Mouse (Mus musculus) gastrocnemius, postnatal 4 days (tissue): Measurements from ENCODE around the gene Rpn1. TPM values are rescaled to one million over a fixed set of nuclear protein-coding genes. Genes with fewer than 3 reads are reported as not detected.
"Not testable (repeated sequence)": the region's sequence is repeated elsewhere in the genome, so short reads cannot be mapped to it uniquely, and the experiment has no call there.

ENCODE experiments used
- DNase-seq, 2 experiments: peaks; one replicate each; pipeline ENCODE4 v3.0.0; 2021 to 2022; ENCODE audit warnings: low spot score in 2 of 2, mixed read lengths in 2 of 2
- total RNA-seq, 2 experiments: library from RNA; stranded (reverse); gene quantifications; 2 replicates each; pipeline ENCODE4 v1.2.3; 2021

Gene Rpn1
- total RNA-seq, 2 experiments from 2014 or later = 101 to 110 TPM

DNA sequence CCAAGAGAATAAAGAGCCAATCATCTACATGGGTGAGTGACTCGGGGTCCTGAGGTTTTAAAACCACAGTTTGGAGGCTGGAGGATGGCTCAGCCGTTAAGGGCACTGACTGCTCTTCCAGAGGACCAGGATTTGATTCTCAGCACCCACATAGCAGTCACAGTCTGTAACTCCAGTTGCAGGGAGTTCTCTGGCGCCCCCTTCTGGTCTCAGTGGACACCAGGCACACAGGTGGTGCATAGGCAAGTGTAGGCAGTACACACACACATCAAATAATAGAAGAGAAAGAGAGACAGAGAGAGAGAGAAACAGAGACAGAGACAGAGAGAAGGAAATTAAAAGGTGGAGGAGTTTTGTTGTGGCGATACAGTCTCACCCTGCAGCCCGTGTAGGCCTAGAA, 35.0 kb downstream of the Rpn1 start:
- DNase-seq = no peak

DNA sequence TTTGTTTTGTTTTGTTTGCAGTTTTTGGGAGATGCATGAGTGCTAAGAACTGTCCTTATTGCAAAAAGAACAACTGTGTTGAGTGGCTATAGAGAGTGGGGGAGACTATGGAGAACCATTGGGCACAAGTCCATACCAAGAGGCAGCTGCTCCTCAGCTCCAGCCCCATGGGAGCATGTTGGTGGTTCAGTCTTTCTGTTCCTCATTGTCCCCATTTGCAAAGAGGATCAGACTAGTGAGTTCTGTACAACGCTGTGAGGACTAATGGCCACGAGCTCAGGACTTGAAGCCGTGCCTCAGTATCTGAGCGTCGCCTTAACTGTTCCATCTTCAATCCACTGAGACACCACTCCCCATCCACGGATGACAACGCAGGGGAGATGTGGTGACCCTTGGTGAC, 36.5 kb downstream of the Rpn1 start:
- no peak for DNase-seq

DNA sequence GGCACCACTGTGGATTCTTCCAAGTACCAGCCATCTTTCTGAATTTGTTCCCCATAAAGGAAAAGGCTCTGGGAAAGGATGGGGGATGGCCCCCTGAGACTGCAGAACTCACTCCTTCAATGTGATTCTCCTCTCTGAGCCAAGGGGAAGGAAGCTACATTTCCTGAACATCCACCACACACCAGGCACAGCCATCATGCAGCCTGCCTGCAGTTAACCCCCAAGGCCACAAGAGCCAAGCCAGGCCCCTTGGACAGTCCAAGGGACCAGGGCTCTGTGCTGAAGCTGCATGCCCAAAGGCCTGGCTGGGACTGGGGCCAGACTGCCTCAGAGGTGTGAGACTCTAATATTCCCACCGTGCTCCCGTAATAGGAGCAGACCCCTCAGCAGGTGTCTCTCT, 37.5 kb downstream of the Rpn1 start:
- no peak for DNase-seq

DNA sequence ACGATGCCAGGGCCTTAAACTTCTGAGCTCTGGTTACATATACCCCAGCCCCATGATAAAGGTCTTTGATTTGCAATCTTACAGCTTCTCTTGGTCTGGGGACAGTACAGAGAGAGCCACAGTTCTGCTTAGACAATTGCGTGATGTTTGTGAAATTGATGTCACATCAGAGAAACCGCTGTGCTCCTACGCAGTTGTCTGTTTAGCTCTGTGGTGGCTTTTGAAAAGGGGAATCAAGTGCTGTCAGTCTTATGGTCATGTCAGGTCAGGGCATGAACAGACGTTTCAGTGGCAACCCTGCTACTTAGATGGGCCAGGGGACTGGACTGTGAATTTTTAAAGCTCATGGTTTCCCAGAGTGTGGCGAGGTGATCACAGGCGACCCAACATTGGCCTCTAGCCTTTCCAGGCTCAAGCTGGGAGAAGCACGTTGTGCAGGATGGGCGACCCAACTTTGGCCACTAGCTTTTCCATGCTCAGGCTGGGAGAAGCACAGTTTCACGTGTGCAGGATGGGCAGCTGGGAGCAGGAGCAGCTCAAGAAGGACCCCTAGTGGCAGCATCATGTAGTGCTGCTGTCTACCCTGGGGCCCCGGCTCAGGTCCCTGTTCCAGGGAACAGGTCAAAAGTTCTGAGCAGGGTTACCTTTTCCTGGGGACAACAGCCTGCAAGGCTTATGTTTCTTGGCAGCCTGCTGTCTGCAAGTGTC, 39.0 kb downstream of the Rpn1 start:
- DNase-seq = no peak

DNA sequence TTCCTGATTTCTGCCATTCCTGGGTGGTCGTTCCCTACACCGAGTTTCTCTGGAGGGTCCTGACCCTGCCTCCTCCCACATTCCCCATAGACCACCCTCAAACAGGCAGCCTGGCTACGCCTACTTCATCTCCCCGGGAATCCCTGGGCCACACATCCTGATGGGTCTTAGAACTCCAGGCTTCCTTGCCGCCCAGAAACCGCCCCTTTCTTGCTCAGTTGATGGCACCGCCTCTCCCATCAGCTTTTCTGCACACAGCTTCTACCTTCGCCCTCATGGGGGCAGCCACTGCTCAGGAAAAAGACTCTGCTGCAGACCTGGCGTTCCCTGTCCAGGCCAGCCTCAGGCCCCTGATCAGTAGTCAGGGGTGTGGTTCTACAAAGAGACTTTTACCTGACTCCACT, 39.6 kb downstream of the Rpn1 start:
- DNase-seq = peak in 1 of 2 experiments; percentile 50

DNA sequence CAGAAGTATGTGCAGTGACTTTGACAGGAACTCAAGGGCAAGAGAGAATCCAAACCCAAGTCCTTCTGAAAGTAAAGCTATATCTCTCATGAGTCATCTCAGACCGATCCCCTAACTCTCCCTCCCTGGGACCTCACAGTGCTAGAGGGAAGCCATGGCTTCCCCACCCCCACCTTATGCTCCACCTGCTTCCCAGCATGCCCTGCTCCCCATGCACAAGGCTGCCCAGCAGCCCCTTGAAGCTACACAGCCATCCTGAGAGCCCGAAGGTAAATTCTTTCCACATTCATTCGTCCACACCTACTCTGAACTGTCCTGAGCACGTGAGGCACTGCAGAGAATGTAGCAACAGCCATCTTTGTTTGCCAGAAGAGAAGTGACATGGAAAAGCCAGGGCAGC, 40.3 kb downstream of the Rpn1 start:
- DNase-seq = no peak

DNA sequence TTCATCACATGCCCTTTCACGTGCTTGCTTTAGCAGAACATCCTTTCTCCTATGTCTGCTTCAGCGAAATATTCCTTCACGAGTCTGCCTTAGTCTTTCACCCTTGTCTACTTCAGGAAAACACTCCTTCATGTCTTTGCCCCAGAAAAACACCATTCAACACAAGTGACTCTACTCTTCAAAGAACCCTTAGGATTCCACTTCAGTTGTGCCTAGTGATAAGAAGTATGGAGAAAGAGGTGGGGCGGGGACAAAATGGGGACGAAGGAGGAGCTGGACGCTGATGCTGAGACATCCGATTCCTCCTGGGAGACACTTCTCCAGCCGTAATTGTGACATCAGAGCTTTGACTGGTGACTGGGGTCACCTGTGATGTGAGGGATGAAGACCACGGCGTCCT, 41.5 kb downstream of the Rpn1 start:
- not testable (repeated sequence) for DNase-seq

DNA sequence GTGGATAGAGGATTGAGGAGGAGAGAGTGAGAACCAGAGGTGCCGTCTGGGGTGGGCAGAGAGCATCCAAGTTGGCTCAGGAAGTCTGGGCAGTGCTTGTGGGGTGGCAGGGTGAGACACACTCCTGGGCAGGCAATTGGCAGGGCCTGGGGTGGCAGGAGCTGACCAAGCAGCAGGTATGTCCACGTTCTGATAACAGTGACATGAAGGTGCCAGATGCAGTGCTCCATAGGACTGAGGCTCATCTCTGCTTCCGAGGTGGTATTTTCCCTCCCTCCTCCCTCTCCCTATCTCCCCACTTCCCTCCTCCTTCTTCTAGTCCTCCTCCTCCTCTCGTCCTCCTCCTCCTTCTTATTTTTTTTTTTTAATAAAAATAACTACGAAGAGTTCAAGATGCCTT, 47.2 kb downstream of the Rpn1 start:
- DNase-seq = no peak

DNA sequence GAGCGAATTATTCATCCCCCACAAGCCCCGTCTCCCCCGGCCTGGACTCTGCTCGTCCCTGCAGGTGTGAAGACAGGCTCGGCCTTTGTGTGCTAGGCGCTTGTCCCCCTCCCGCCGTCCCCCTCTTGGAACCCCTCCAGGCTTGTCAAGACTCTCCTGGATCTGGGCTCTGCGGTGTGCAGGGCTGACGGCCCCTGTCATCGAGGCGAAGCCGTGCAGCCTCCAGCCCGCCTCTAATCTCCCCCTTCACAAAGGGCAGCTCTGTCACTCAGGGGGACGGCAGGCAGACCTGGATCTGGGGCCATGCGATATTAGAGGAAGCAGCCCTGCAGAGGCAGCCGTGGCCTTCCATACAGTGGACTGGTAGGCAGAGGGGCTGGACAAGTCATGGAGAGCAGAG, 47.8 kb downstream of the Rpn1 start:
- no peak for DNase-seq

DNA sequence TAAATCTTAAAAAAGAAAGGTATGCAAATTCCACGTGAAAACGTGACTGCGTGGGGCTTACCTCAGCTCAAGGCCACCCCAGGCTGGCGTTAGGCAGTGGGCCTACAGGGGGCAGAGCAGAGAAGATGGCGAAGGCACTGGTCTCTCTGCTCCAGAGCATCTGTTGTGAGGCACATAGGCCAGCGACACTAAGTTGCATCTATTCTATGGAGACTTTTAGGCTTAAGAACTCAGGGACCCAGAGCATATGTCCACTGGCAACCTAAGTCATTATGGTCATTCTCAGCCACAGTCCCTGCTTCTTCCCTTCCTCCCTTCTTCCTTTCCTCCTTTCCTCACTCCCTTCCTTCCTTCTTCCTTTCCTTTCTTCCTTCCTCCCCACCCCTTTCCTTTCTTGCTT, 48.8 kb downstream of the Rpn1 start:
- no peak for DNase-seq

DNA sequence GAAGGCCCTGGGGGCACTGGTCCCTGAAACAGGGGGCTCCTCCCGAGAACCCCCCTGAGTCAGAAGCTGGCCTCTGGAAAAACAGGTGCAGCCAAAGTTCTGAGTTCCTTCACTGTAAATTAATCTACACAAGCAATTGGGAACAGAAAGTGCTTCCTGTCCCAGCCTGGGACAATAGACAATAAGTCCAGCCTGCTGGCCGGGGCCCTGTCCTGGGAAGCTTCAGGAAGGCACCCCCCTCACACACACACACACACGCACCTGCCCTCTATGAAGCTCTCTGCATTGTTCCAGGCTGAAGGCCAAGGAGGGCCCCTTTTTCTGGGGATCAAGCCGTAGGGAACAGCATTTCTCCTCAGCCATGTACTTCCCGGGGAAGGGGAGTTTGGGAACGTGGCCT, 49.6 kb downstream of the Rpn1 start:
- DNase-seq = no peak

DNA sequence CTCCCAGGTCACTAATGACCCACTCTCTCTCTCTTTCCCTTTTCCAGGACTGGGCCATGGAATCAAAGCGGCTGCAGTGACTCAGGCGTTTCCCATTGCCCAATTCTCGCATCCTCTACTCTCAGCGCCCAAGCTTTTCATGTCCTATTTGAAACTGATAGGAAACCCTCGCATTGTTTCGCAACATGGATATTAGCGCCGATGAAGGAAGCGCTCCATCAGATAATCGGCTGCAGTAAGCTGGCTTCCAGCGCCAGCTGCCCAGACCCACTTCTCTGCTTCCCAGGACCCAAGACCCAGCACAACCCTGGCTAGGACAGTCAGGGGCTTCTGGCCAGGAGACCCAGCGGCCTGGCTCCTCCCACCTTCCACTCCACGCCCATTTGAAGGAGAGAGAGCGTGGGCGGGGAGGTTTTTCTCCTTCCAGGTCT, 51.9 kb downstream of the Rpn1 start:
- no peak for DNase-seq

DNA sequence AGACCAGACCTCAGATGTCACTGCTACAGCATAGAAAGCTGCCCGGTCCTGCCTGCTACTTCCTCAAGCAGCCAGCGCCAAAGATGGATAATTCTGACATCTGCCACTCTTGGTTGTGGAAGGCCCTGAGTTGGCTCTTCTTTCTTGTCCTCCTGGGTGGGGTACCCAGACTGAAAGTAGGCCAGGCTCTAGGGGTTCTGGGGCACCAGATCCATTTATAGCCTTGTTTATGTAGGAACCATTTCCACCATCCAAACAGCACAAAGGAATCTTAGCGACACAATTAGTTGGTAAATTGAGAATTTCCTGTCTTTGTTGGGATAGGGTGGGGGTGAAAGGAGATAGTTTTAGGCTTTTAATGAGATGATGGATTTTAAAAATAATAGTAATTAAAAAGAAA, 54.2 kb downstream of the Rpn1 start:
- no peak for DNase-seq

DNA sequence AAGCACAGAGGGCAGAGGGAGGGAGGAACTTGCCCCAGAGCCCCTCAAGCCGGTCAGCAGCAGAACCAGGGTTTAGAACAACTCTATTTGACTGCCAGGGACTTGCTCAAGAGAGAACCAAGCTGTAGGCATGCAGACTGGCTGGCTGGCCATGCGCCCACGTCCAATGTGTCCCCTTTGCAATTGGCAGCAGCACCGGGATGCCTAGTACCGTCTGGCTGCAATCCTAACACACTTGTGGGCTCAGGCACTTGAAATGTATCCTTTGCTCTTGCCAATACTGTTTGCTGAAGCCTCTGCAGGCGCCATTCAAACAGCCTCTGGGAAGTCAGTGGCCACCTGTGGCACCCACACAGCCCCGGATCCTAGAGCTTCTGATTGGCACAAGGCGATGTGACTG, 56.0 kb downstream of the Rpn1 start:
- peak in 1 of 2 experiments; percentile 58 for DNase-seq

DNA sequence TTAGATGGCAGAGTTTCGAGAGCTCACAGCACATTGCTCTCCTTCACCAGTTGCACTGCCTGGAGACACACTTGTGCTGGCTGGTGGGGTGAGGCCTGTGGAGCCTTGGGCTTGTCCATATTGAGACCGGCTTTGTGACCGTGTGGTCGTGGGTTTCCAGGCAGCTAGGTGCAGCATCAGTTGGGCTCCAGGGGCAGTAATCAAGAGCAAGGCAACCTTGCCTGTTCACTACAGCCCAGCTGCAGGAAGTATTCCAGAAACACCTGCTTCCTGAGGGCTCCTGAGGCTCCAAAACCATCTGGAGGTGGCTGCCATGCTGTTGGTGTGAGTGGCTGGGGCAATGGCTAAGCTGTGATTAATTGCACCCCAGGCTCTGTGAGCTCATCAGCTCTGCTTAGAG, 61.5 kb downstream of the Rpn1 start:
- no peak for DNase-seq

DNA sequence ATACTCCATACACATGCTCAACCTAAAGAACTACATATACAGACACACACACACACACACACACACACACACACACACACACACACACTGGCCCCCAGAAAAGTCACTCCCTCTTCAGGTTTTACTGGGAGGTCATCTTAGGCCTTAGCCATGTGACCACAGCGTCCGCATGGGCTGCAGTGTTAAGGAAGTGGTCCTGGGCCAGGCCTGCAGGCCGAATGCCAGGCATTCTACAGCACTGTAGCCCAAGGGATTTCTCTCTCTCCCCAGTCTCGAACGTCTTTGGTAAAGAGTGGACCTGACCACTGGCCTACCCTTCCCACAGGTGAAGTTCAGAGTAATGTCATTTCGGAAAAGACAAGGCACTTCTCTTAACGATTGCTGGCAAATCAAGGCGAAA, 62.3 kb downstream of the Rpn1 start:
- no peak for DNase-seq

DNA sequence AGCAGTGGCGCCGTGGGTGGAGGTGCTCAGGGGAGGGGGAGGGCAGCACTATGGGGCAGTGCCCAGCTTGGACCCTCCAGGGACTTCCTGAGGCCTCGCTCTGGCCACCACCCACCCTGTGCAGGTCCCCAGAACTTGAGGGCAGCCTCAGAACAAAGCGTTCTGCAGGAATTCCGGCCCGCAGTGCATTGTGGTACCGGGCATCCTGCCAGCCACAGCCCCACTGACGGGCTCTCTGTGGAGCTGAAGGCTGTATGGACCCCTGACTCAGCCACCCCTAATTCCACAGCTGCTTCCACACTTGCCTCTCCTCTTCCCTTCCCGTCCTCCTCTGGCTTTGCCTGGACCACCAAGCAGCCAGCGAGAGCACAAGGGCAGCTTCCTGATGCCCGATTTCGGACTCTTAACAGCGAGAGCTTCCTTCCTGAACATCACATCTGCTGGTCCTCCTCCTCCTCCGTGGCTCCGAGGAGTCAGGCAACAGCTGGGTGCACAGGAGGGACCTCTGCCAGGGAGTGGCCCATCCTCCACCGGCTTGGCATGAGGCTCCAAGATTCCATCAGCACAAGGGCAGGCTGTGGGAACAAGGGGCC, 63.2 kb downstream of the Rpn1 start:
- DNase-seq = peak in 1 of 2 experiments; percentile 60

DNA sequence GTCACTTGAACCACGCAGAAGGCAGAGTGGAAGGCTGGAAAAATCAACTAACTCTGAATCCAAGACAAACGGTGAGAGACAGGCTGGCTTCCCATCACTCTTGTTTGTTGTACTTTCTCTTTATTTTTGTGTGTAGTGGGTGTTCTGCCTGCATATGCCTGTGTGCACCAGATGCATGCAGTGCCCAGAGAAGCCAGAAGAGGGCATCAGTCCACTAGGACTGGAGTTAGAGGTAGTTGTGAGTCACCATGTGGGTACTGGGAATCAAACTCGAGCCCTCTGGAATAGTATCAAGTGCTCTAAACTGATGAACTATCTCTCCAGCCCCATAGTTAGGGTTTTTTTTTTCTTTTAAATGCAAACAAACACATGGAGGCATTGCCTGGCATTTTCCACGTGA, 67.1 kb downstream of the Rpn1 start:
- DNase-seq = no peak

DNA sequence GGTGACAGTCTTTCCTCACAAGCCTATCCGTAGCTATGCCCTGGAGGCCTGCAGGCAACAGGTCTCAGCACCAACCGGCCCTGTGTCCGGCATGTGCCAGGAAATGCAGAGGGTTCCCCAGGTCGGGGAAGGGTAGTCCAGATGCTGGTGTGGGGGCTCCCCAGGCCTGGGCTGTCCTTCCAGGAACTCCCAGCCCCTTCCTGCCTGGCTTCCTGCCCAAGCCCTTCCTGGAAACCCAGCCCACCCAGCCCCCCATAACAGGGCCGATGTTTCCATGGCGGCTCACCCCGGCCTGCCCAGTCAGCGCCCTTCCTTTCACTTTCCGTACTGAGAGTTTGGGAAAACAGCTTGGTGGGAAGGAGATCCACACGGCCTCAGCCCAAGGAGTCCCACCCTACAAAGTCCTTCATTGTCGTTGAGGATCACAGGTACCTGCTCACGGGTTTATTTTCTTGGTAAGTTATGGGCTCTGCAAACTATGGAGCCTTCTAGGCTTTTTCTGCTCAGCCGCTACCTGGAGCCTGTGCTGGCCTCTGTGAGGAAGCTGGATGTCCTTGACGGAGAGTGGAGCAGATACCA, 67.9 kb downstream of the Rpn1 start:
- peak in 1 of 2 experiments; percentile 24 for DNase-seq

DNA sequence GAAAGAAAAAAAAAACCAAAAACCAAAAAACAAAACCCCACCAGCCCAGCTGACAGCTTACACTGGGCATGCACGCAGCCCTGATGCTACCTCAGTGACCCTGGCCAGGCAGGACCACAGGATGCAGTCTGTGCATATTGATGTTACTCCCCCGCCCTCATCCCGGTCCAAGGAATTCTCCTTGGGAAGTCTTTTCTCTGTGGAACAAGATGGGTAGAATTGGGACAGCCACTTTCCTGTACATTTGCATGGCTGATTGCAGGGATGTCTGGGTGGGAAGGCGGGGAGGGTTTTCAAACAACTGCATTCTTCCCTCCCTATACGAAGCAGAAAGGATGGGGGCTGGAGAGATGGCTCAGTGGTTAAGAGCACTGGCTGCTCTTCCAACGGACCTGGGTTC, 68.7 kb downstream of the Rpn1 start:
- DNase-seq = no peak
